Mouse (Mus musculus) gastrocnemius, postnatal 14 days (tissue): ENCODE measurements at regions not wholly inside any gene's neighbourhood (a gene's known extent, or its start where the extent isn't known, plus 50 kb on each side); places are given as distances from the start of the nearest gene placed in this dataset.

Experiments
- DNase-seq: peaks from one replicate; pipeline ENCODE4 v3.0.0; 2021; ENCODE audit warnings: mixed read lengths
- intact Hi-C: fragments of 180-260 bp; cut with DNase I; formaldehyde crosslinking; loops from one replicate; pipeline ENCODE4 v1.15.1; 2025; ENCODE audit warnings: low total_unique reads

- no peak for DNase-seq
- intact Hi-C loops: no loop called here
These were observed 125.7 kb upstream of the Sfrp2 start for GRCm38 (mm10) chr3:83640433-83640832.

DNA sequence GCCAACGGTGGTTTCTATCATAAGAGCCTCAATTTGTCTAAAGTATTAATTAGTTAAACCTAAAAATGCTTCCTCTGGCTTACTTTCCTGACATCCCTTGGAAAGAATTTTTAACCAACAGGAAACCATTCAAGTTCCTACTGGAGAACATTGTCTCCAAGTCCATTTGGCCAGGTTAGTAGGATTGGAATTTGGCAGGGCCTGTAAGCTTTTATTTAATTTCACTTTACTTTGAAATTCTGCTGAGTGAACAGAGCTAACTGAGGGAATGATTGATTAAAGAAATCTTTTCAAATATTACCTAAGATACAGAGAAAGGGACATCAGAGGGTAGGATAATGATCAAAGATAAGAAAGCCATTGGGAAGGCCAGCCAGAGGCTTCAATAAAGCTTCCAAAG lies 102.4 kb upstream of the Sfrp2 start:
- intact Hi-C loops: no loop called here

GRCm38 (mm10) chr3:83676147-83676546 lies 90.0 kb upstream of the Sfrp2 start:
- intact Hi-C loops: no loop called here
- no peak for DNase-seq

More for the DNA sequence above, 102.4 kb upstream of the Sfrp2 start:
- DNase-seq: no peak

DNA sequence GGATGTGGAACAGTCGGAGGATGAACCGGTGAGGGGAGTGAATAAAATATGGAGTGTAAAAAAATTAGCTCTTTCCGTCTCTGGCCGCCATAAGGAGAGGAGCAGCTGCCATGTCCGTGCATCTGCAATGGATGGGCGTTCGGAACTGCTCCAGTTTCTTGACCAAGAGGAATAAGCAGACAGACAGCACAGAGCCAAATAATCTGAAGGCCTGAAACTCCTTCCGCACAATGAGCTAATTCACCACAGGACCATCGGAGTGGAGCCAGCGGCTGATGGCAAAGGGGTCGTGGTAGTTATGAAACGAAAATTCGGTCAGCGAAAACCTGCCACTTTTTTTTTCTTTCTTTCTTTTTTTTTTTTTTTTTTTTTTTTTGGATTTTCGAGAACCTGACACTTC lies 79.5 kb upstream of the Sfrp2 start:
- intact Hi-C loops: no loop called here
- DNase-seq: no peak

DNA sequence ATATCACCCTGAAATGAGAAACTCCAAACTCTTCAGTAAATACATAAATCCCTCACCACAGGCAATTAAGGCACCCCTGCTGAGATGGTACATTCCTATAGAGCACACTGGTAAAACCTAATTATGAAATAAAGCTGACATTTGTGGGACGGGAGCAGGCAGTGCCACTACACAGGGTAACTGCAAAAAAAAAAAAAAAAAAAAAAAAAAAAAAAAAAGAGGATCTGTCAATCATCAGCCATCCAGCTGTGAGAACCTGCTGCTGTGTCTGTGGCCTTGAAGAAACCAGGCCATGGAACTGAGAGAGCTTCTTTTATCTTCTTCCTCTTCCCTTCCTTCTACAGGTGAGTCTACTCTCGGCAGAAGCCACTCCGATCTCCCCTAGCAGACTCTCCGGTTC lies 78.6 kb upstream of the Sfrp2 start:
- intact Hi-C loops: no loop called here
- DNase-seq: no peak

- DNase-seq: no peak
- intact Hi-C loops: no loop called here
These were observed 76.8 kb upstream of the Sfrp2 start for GRCm38 (mm10) chr3:83689068-83689976.

DNA sequence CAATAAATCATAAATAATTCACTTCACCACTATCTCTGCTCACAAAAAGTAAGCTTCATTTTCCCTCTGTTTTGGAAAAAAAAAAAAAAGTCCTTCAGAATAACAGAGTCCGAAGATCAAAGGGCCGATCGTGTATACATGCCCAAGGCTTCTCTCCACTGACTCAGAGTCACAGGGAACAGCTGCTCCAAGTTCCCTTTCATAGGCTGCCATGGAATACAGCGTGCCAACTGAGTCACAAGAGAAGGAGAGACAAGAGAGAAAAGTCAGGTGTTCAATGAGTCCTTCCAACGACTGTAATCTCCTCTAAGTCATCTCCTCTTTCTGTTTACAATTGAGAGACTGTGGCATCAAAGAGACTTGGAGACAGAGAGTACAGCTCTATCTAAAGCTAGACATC lies 71.6 kb upstream of the Sfrp2 start:
- intact Hi-C loops: no loop called here
- no peak for DNase-seq

- intact Hi-C loops: no loop called here
- DNase-seq: no peak
These were observed 66.4 kb upstream of the Sfrp2 start for GRCm38 (mm10) chr3:83699751-83700150.

GRCm38 (mm10) chr3:83701075-83701474 lies 65.0 kb upstream of the Sfrp2 start:
- DNase-seq: no peak
- intact Hi-C loops: no loop called here

- intact Hi-C loops: no loop called here
- DNase-seq: no peak
These were observed 61.6 kb upstream of the Sfrp2 start for GRCm38 (mm10) chr3:83704559-83704958.

DNA sequence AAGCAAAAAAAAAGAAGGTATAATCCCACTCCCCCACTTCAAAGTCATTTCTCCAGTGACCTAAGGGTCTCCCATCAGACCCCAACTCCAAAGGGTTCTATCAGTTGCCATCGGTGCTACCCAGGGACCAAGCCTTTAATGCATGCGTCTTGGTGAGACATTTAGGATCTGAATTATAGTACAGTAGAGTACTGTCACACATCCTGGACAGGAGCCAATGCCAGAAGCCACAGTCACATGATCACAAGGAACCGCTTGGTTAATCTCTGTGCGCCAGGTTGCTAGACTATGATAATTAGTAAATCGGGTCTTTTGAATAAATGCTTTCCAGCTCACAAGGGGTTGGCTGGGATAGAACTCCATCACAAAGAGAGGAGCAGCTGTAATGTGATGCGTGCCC lies 60.9 kb upstream of the Sfrp2 start:
- no peak for DNase-seq
- intact Hi-C loops: no loop called here

DNA sequence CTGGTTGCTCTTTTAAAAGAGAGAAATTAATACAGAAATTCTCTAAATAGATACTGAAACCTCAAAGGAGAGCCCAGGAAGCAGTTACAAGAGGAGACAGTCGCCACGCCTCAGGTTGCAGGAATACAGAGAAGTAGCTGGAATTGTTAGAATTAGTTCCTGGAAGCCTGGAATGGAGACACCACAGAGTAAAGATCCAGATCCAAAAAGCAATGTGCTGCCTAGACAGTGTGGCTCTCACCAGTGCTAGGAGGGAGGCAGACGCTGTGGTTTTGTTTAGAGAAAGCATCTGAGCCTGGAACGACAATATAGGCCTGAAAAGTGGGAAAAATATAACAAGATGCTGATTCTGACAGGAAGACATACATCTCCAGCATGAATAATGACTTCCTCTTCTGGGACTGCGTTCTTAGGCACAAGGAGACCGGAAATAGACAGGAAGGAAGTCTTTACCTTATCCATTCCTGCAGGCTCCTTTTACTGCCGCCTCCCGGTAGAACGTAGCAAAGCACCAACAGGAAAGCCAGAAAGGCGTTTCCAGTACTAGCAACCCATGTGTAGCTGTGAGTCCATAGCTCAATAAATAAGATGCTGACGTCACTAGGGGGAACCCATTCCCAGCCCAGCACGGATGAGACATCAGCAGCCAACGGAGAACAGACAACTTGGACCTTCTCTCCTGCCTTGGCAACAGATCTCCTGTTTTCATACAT lies 59.4 kb upstream of the Sfrp2 start:
- intact Hi-C loops: no loop called here
- DNase-seq: no peak

DNA sequence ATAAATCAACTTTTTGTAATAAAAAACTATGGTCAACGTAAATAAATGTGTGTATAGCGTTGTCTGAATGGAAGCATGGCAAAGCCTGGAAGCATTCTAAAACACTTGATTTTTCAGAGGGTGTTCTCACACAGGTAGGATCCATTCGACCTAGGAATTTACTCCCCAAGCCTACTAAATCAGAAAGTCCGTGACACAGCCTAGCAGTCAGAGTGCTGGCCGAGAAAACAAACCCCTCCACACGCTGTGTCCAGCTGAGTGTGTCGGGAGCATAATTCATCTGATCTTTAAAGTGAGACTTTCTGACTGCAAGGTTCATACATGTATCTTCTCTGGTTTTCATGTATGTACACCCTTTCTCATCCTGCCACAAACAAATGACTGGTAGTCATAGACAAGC lies 58.8 kb upstream of the Sfrp2 start:
- intact Hi-C loops: no loop called here
- no peak for DNase-seq

DNA sequence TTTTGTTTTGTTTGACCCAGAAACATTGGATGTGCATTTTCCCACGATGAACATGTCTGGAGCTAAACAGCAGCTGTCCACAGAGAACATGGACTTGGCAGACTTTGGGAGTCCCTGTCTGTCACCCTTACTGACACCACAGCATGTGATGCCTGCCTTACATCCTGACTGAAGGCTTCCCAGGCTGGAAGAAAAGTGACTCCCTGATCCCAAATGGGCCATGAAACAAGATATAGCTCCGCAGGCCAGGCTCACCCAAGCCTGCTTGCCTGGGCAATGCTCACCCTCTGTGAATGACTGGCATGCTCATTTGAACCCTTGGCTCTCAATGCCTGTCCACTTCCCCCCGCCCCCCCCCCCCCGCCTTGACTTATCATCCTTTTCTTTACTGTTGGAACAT lies 57.1 kb upstream of the Sfrp2 start:
- DNase-seq: peak; percentile 11
- intact Hi-C loops: no loop called here

- no peak for DNase-seq
- intact Hi-C loops: no loop called here
These were observed 56.6 kb upstream of the Sfrp2 start for GRCm38 (mm10) chr3:83709531-83709930.

DNA sequence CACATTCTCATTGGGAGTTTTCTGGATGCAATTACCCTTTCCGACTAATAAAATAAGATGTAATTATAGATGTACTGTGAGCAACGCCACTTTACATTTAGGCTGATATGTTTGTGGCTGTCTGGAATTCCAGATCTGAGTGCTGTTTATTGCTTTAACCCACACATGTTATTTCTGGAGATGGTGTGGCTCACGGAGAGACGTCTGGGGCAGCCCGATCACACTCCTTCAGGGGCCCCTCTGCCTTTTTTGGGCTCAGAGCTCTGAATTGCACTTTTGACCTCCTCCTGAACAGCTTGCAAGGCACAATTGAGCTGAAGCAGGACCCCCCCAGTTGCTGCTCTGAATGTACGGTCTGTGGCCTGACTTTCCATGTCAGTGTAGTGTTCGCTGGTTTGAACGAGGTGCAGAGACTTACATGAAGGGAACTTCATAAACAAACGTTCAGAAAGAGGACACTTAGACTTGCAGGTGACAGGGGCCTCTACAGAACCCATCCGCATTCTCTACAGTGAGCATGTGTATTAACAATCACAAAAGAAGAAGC lies 55.1 kb upstream of the Sfrp2 start:
- intact Hi-C loops: no loop called here
- no peak for DNase-seq

- DNase-seq: no peak
- intact Hi-C loops: no loop called here
These were observed 53.8 kb upstream of the Sfrp2 start for GRCm38 (mm10) chr3:83712355-83712754.

DNA sequence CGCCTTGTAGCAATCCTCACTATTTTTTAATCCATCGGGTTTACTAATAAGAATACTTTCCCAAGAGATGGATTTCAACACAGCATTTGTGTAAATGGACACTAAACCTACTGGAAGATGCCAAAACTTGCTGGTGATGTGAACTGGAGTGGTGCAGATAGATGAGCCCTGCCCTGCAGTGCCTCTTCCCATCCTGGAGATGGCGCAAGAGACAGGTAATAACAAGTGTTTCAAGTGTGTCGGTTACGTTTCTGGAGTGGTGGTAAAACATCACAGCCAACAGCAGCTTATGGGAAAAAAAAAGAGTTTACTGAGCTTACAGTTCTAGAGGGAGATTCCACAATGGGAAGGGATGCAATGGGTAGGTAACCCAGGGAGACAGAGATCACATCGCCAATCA lies 51.5 kb upstream of the Sfrp2 start:
- DNase-seq: no peak
- intact Hi-C loops: no loop called here
